Mouse (Mus musculus) forebrain, embryonic 10.5 days (tissue): ENCODE data around the gene Frat2. TPM values are rescaled to one million over a fixed set of nuclear protein-coding genes. Genes with fewer than 3 reads are reported as not detected.
A peak's percentile ranks its signal among the peaks of the same experiment; 100 is the strongest.

Experiments used
- DNase-seq: peaks from one replicate; pipeline ENCODE4 v3.0.0-alpha.2; 2017; ENCODE audit warnings: low spot score; ENCODE audit errors: extremely low spot score
- H3K27ac ChIP-seq: fragments of 300-500 bp; sonication (generic); 2 replicates; pipeline ENCODE4 v1.5.1; 2016; ENCODE audit warnings: mild to moderate bottlenecking
- H3K27me3 ChIP-seq: fragments of 300-500 bp; sonication (generic); 2 replicates; pipeline ENCODE4 v1.6.1; 2016; ENCODE audit warnings: mild to moderate bottlenecking; ENCODE audit not compliant: poor library complexity, severe bottlenecking
- H3K36me3 ChIP-seq: fragments of 300-500 bp; sonication (generic); replicated peaks from 2 replicates; pipeline ENCODE4 v1.6.1; 2016; ENCODE audit warnings: mild to moderate bottlenecking, moderate library complexity
- H3K4me1 ChIP-seq: fragments of 300-500 bp; sonication (generic); 2 replicates; pipeline ENCODE4 v1.6.1; 2016
- H3K4me3 ChIP-seq: fragments of 300-500 bp; sonication (generic); 2 replicates; pipeline ENCODE4 v1.5.1; 2016; ENCODE audit warnings: mild to moderate bottlenecking, moderate library complexity
- H3K9me3 ChIP-seq: fragments of 300-500 bp; sonication (generic); 2 replicates; pipeline ENCODE4 v1.6.1; 2016; ENCODE audit warnings: mild to moderate bottlenecking, moderate library complexity
- WGBS: fragments of 180-500 bp; shearing (Covaris S2); methylation state at CpG from one replicate; pipeline ENCODE4 v1.1.7; 2016; 5-methylcytosine and 5-hydroxymethylcytosine counted together
- polyA plus RNA-seq: library from polyadenylated mRNA; unstranded; fragments of >200 nt; fragmentation: Nextera tagmentation; extraction: Ambion mirVana; gene quantifications from 2 replicates; pipeline ENCODE4 v1.2.1, GENCODE M21; 2016

Gene Frat2
- polyA plus RNA-seq, 1 experiment from 2014 or later = 5.5 TPM

DNA sequence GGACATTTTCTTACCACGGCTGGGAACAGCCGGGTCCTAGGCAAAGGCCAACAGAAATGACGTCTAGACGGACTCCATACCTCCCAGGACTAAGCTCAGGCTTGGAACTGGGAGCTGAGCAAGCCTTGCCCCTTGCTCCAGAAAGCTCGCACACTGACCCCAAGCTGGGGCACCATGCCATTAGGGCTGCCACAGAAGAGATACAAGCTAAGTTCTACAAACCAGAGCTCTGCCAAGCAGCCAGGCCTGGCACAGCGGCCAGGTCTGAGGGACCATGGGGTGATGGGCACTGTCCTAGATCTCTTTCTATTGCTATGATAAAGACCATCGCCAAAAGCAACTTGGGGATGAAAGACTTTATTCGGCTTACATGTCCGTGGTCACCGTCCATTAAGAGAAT is 35.4 kb downstream of the Frat2 start:
- H3K27ac ChIP-seq = no peak overlapping the region
- no peaks in the 10 kb centered on the region for H3K36me3 ChIP-seq
- H3K27me3 ChIP-seq = no peaks in the 10 kb centered on the region
- peaks cover 11% of the 10 kb centered on the region for H3K4me1 ChIP-seq
- no peaks in the 10 kb centered on the region for H3K9me3 ChIP-seq
- H3K4me3 ChIP-seq = no peak overlapping the region
- 90% methylated on average over 10 of the region's 10 CpGs for WGBS
- no peak for DNase-seq

DNA sequence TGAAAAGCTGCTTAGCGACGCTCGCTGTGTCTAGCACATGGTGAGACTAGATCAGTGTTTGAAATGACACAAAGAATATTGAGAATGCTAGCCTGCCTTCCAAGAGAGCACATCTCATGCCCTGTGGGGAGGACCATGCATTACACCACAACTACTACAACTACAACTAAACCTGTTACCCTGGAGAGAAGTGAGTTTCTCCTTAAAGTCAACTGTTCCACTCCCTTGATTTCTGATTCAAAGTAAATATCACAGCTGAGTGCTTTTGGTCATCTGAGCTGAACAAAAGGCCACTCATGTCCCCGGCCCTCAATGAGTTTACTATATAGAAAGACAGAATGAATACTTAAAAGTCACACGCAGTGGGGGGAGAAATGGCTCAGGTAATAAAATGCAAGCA is 37.9 kb downstream of the Frat2 start:
- WGBS = 90% methylated on average over 5 of the region's 5 CpGs
- Histone ChIP-seq H3K9me3 (peaks cover 12% of the 10 kb centered on the region), H3K4me3 (no peak overlapping the region), H3K27ac (no peak overlapping the region), H3K4me1 (peaks cover 4% of the 10 kb centered on the region; the same call in 1 of the 2 replicates), H3K36me3 (no peaks in the 10 kb centered on the region), H3K27me3 (no peaks in the 10 kb centered on the region)
- DNase-seq = no peak

DNA sequence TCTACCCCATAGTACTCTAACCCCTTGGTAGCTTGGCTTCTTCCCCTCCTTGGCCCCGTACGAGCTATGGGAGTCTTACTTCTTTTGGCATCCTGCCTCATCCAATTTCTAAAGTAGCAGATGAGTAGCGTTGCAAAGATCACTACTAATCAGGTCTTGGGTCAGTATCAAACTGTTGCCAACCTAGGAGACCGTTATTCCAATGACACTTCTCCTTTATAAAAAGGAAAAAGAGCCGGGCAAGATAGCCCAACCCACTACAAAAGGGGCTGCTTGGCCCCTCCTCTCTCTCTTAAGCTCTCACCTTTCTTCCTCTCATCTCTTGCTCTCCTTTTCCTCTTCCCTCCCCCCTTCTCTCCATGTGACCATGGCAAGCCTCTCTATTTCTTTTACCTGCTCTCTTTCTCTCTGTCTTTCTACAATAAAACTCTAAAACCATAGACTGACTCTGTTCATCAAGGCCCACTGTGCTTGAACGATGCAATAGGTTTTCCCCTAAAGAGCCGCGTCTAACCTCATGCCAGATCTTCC is 39.8 kb downstream of the Frat2 start:
- peaks cover 12% of the 10 kb centered on the region for H3K9me3 ChIP-seq
- 0 out of 2 replicates have a peak overlapping the region, but pooled peaks have one; percentile 25 for H3K27ac ChIP-seq
- H3K36me3 ChIP-seq = no peaks in the 10 kb centered on the region
- no peak overlapping the region for H3K4me3 ChIP-seq
- H3K4me1 ChIP-seq = peaks cover 4% of the 10 kb centered on the region; the same call in 1 of the 2 replicates
- DNase-seq = no peak
- no peaks in the 10 kb centered on the region for H3K27me3 ChIP-seq
- WGBS = 82% methylated on average over 8 of the region's 8 CpGs

DNA sequence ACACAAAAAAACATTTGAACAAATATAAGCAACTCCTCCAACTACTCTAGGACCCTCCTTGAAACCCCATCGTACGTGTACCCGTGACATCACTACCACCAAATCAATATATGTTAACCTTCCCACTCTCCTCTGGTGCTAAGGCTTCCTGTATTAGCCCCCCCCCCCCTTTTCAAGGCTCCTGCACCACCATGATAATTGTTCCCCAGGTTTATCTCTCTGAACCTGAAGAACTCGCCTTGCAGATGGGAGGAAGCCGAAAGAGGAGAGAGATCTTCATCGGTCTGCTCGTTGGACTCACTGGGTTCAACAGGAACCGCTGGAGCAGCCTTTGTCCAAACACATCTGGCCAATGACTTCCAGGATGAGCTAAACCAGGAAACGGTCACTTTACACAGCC is 40.4 kb downstream of the Frat2 start:
- Histone ChIP-seq H3K27me3 (no peaks in the 10 kb centered on the region), H3K4me1 (peaks cover 8% of the 10 kb centered on the region; the same call in 1 of the 2 replicates), H3K36me3 (no peaks in the 10 kb centered on the region), H3K4me3 (no peak overlapping the region), H3K9me3 (peaks cover 12% of the 10 kb centered on the region), H3K27ac (no peak overlapping the region)
- WGBS = 92% methylated on average over 9 of the region's 9 CpGs
- DNase-seq = no peak

DNA sequence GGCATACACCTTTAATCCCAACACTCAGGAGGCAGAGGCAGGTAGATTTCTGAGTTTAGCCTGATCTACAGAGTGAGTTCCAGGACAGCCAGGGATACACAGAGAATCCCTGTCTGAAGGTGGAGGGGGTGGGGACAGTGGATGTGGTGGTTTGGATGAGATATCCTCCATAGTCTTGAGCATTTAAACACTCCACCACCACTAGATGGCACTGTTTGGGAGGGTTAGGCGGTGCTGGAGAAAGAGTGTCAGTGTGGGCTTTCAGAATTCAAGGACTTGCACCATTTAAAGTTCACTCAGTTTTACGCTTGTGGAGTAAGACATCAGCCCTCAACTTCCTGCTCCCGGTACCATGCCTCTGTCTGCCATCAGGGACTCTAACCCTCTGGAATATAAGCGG is 42.1 kb downstream of the Frat2 start:
- H3K4me1 ChIP-seq = peaks cover 15% of the 10 kb centered on the region
- no peak overlapping the region for H3K27ac ChIP-seq
- peaks cover 12% of the 10 kb centered on the region for H3K9me3 ChIP-seq
- DNase-seq = no peak
- no peaks in the 10 kb centered on the region for H3K27me3 ChIP-seq
- WGBS = 91% methylated on average over 4 of the region's 4 CpGs
- H3K4me3 ChIP-seq = no peak overlapping the region
- H3K36me3 ChIP-seq = no peaks in the 10 kb centered on the region

DNA sequence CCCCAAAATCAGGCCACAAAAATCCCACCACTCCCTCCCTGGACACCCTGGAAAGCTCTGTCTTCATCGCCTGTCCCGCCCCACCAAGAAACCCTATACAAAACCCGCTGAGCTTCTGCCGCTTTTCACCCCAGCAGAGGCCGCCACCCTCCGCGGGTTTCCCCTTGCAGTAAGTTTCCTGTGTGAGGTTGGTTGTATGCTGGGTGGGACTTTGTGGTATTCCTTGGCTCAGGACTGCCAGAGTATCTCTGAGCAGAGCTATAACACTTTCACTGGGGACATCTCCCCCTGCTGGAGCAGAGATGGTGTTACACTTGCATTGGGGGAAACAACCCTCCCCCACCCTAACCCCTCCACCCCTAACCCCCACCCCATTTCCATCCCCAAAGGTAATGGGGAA is 44.6 kb downstream of the Frat2 start:
- Histone ChIP-seq H3K4me1 (peaks cover 23% of the 10 kb centered on the region), H3K4me3 (0 out of 2 replicates have a peak overlapping the region, but pooled peaks have one; percentile 8), H3K27me3 (no peaks in the 10 kb centered on the region), H3K36me3 (no peaks in the 10 kb centered on the region), H3K9me3 (peaks cover 12% of the 10 kb centered on the region), H3K27ac (0 out of 2 replicates have a peak overlapping the region, but pooled peaks have one; percentile 11)
- DNase-seq = peak; percentile 34
- WGBS = 36% methylated on average over 7 of the region's 7 CpGs

DNA sequence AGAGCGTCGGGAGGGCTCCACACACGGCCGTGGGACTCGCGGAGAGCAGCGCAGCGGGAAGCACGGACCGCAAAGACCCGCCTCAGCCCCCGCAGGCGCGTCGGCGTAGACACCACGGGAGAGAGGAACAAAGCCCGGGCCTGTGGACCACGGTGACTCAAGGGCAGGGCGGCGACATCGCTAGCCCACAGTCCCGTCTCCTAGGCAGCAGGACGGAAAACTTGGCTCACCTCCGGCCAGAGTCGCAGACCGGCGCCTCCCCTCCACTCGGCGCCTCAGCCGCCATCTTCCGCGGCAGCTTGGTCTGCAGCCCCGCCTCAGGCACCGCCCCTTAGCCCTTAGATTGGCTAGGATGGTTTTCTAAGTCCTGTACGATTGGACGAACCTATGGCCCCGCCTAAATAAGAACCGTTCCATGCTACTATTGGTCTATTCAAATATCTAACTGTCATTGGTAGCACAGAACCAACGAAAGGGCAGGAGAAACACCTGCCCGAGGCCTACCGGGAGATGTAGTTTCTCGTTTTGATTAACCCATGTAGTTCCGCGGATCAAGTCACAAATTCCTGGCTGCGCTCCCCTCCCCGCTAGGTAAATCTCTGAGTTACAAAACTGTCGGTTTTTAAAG is 46.1 kb downstream of the Frat2 start, which contains the start of gene Arhgap19:
TSS of gene Arhgap19 (minus strand) at position 306 of the 628 bp plus-strand sequence.
- Histone ChIP-seq H3K4me3 (peak within 1 kb of the TSS; percentile 85), H3K4me1 (peaks cover 33% of the 10 kb centered on the region), H3K27ac (peak within 1 kb of the TSS; percentile 96), H3K9me3 (peaks cover 12% of the 10 kb centered on the region), H3K27me3 (no peaks in the 10 kb centered on the region), H3K36me3 (peaks cover 10% of the 10 kb centered on the region)
- WGBS = under 1% methylated on average over 48 of the region's 48 CpGs
- DNase-seq = peak; percentile 90

DNA sequence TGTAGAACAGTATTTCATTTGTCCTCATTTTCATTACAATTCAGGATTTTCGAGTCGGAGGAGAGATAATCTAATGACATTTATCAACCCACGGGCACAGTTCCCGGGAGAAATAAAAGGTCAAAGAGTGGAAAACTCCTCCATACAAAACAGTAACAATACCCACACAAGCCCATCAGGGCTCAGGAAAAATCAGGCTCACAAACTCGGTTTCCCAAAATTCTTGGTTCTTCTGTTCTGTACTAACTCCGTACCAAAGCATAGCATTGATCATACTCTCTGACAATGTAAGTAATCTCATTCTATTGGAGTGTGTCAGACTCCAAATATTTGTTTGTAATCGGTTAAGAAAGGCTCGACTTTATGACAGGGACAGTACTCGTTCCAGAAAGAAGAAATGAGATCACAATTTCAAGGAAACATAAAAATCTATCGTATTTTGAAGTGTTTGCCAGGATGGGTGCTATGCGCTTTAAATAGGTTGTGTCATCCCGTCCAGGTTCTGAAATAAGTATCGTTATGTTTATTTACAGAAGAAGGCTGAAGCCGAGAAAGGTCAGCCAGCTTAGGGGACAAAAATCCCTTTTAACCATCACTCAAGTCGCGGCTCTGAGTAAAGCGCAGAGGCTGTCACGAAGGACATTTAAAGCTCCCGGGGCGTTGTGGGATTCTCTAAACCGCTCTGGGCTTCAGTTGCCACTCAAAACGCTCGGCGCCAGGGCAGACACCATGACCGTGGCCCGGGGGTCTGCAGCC is 46.8 kb downstream of the Frat2 start:
- Histone ChIP-seq H3K27ac (peak overlapping the region; percentile 96), H3K4me1 (peaks cover 40% of the 10 kb centered on the region), H3K9me3 (peaks cover 8% of the 10 kb centered on the region), H3K36me3 (peaks cover 11% of the 10 kb centered on the region), H3K27me3 (no peaks in the 10 kb centered on the region), H3K4me3 (peak overlapping the region; percentile 85)
- DNase-seq = no peak
- 10% methylated on average over 26 of the region's 26 CpGs for WGBS

DNA sequence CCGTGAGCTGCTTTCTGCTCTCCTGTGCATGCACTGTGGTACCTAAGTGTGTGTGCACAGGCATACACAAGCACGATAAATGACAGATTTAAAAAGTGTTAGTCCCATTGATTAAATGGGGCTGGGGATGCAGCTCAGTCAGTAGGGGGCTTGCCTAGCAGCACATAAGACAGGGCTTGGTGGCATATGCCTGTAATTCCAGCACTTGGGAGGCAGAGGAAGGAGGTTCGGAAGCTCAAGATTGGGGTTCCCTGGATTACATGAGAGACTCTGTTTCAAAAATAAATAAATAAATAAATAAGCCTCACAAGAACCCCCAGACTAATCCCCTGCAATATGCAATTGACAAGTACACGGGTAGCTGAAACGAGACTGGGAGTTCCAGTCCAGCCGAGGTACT is 47.5 kb downstream of the Frat2 start:
- Histone ChIP-seq H3K36me3 (peaks cover 11% of the 10 kb centered on the region), H3K9me3 (peaks cover under 1% of the 10 kb centered on the region; the same call in 1 of the 2 replicates), H3K4me3 (peak overlapping the region; percentile 85), H3K27ac (peak overlapping the region; percentile 96; the same call in 1 of the 2 replicates), H3K4me1 (peaks cover 47% of the 10 kb centered on the region), H3K27me3 (no peaks in the 10 kb centered on the region)
- DNase-seq = no peak
- WGBS = 54% methylated on average over 6 of the region's 6 CpGs

DNA sequence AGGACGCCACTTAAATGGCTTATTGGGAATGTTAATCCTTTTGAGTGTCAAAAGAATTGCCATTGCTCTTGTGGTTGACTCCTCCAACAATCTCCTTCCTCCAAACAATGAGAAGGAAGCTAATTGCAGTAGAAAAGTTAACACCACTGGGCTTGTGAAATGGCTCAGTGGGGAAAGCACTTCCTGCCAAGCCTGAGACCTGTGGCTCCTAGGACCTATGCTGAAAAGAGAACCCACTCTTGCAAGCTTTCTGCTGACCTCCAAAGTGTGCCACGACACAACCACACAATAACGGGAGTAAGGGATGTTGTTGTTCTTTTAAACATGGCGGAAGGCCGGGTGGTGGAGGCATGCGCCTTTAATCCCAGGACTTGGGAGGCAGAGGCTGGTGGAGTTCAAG is 50.4 kb downstream of the Frat2 start:
- Histone ChIP-seq H3K9me3 (no peaks in the 10 kb centered on the region), H3K27ac (no peak overlapping the region), H3K27me3 (no peaks in the 10 kb centered on the region), H3K4me1 (peaks cover 66% of the 10 kb centered on the region), H3K4me3 (no peak overlapping the region), H3K36me3 (peaks cover 11% of the 10 kb centered on the region)
- WGBS = 85% methylated on average over 6 of the region's 6 CpGs
- DNase-seq = no peak

DNA sequence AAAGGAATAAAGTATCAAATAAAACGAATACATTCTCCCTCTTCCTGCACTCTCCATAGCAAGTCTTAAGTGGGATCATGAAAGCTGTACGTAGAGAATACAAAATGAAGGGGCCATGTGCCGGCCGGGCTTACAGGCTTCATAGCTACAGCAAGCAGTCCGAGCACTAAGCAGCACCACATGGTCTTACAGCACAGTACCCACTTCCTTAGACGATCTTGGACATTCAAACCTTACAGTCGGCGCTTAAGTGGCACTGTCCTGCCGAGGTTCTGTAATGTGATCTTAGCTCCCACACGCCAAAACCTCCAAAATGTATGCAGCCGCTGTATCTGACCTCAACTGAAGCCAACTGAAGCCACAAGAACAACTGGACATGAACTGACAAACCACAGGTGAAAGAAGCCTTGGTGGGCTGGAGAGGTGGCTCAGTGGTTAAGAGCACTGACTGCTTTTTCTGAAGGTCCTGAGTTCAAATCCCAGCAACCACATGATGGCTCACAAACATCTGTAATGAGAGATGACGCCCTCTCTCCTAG is 51.1 kb downstream of the Frat2 start:
- Histone ChIP-seq H3K9me3 (no peaks in the 10 kb centered on the region), H3K36me3 (peaks cover 12% of the 10 kb centered on the region), H3K4me1 (peaks cover 62% of the 10 kb centered on the region), H3K27me3 (no peaks in the 10 kb centered on the region), H3K27ac (0 out of 2 replicates have a peak overlapping the region, but pooled peaks have one; percentile 5), H3K4me3 (no peak overlapping the region)
- 89% methylated on average over 12 of the region's 12 CpGs for WGBS
- DNase-seq = no peak

DNA sequence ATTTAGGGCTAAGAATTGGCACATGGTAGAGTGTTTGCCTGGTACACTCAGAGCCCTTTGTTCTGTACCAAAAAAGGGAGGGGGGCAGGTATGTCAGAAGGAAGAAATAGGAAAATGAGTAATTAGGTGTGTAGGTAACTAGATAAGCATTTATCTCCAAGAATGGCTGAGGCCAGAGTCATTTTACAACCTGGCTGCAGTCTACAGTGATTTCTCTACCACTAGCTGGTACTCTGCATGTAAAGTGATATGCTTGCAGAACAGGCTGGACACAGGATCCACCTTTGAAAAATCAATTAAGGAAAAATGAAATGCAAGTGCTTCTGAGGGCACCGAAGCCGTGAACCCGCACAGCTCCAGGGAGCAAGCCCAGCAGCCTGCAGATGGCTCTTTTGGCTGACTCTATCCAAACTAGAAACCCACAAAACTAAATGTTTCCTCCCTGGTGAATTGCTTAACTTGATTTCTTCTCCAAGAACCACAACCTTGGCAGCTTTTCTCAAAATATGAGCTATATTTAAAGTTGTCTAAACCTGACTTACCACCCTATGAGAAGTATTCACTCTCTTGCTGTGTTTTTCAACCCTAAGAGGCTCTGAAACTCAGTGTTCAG is 51.7 kb downstream of the Frat2 start:
- Histone ChIP-seq H3K27ac (no peak overlapping the region), H3K4me1 (peaks cover 62% of the 10 kb centered on the region)
- WGBS = 86% methylated on average over 3 of the region's 3 CpGs

More for the DNA sequence above, 51.7 kb downstream of the Frat2 start:
- peaks cover 18% of the 10 kb centered on the region for H3K36me3 ChIP-seq
- no peaks in the 10 kb centered on the region for H3K9me3 ChIP-seq
- no peak for DNase-seq
- no peak overlapping the region for H3K4me3 ChIP-seq
- H3K27me3 ChIP-seq = no peaks in the 10 kb centered on the region
